Mouse (Mus musculus): ENCODE measurements around the gene Atl1. TPM values are rescaled to one million over a fixed set of nuclear protein-coding genes. Genes with fewer than 3 reads are reported as not detected.

Gene Atl1
- total and polyA plus RNA-seq, 2 experiments from 2014 or later = 2.3 to 8.6 TPM

DNA sequence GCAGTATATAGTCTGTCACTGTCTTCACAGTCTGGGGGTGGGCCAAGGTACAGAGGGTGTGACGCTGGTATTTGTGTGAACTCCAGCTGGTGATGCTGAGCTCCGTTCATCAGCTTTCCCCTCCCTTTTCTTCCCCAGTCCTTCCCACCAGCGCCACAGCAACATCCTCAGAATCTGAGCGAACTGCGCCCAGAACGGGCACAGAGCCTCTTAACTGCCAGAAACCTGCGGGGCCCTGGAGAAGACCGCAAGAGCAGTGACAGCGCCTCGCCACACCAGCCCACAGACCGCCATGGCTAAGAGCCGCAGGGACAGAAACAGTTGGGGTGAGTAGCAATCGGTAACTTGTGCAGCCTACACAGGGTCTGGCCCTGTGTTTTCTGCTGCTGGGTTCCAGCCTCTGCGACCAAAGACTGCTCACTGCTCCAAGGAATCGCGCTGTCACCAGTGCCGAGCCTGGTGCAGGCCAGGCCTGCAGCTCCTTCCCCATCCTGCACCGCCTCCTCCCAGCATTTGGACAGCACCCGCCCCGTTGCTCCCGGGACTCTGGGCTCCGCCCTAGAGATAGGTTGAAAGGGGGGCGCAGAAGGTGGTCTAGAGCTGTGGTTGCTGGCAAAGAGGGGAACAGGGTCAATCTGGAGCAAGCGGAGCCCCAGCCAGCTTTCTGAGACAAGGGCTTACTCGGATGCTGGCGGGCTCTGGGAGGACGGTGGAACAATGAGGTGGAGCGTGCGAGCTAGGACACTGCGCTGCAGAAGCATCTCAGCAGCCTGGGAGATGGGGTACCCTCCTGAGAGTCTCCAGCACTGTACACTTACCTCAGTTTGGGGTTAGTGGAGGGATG lies 15.5 kb downstream of the Atl1 start:
- Histone ChIP-seq H3K4me2 (ENCODE audit: low read depth, low read length) (peak overlapping the region; percentile 62), H3K4me3 (ENCODE audit: low read depth, low read length) (peak overlapping the region; percentile 24), H3K9me3 (replicated peaks; ENCODE audit: control insufficient read depth, low read length) (no peaks in the 10 kb centered on the region), H3K27me3 (ENCODE audit: control insufficient read depth, insufficient read depth, low read length) (no peaks in the 10 kb centered on the region), H3K27ac (ENCODE audit: low read depth) (no peak overlapping the region), H3K4me1 (ENCODE audit: control insufficient read depth, insufficient read depth) (no peaks in the 10 kb centered on the region; the same call in 1 of the 2 replicates), H3K36me3 (replicated peaks; ENCODE audit: control insufficient read depth, insufficient read depth, low read length) (no peaks in the 10 kb centered on the region), H3K9ac (replicated peaks; ENCODE audit: low read depth, low read length) (no peak overlapping the region)
- DNase-seq (ENCODE audit: low spot score) (no peak), ATAC-seq (ENCODE audit: insufficient read depth, low read depth) (peak; percentile 64)
- no peak for TF ChIP-seq CTCF (IDR thresholded peaks at IDR 0.05; ENCODE audit: low read depth)
- no peak for TF ChIP-seq EP300 (IDR thresholded peaks at IDR 0.05; ENCODE audit: low read depth)
- WGBS = 15% methylated on average over 30 of the region's 30 CpGs

DNA sequence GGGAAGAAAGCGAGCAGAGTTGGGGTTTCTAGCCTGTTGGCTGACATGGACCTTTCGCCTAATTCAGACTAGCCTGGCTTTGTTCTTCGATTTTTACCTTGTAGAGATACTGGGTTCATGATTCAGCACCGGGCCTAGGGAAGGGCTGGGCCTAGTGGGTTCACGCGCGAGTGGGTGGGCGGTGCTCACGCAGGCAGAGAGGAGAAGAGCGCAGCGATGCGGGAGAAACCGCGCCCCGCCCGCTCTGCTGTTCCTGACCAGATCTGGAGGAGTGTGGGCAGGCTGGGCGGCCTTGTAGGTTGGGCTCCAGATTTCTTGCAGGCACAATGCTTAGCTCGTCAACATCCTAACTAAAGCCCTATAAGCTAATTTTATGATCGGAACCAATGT lies 16.1 kb downstream of the Atl1 start:
- no peak overlapping the region for H3K27ac ChIP-seq (ENCODE audit: low read depth)
- no peaks in the 10 kb centered on the region for H3K27me3 ChIP-seq (ENCODE audit: control insufficient read depth, insufficient read depth, low read length)
- no peak overlapping the region for H3K9ac ChIP-seq (replicated peaks; ENCODE audit: low read depth, low read length)
- TF ChIP-seq EP300 (IDR thresholded peaks at IDR 0.05; ENCODE audit: low read depth) (no peak), CTCF (IDR thresholded peaks at IDR 0.05; ENCODE audit: low read depth) (no peak)
- no peak overlapping the region for H3K4me2 ChIP-seq (ENCODE audit: low read depth, low read length)
- H3K4me3 ChIP-seq (ENCODE audit: low read depth, low read length) = no peak overlapping the region
- H3K4me1 ChIP-seq (ENCODE audit: control insufficient read depth, insufficient read depth) = no peaks in the 10 kb centered on the region; the same call in 1 of the 2 replicates
- DNase-seq (ENCODE audit: low spot score) (no peak), ATAC-seq (ENCODE audit: insufficient read depth, low read depth) (no peak)
- H3K36me3 ChIP-seq (replicated peaks; ENCODE audit: control insufficient read depth, insufficient read depth, low read length) = no peaks in the 10 kb centered on the region
- H3K9me3 ChIP-seq (replicated peaks; ENCODE audit: control insufficient read depth, low read length) = no peaks in the 10 kb centered on the region
- 50% methylated on average over 19 of the region's 19 CpGs for WGBS

DNA sequence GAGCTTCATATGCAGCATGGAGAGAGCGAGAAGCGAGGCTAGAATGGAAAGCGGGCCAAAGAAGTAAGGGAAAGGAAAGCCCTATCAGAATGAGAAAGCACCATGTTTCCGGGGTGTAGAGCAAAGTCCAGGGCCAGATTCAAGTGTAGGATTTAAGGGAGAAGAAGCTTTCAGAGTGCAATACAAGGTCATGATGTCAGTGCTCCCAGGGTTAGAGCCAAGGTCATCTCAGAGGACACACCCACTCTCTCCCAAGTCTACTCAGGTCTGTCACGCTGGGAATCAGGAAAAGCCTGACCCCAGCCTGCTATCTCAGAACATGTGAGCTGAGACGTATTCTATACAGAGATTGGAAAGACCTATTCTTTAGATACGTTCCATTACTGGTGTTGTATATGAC lies 19.5 kb downstream of the Atl1 start:
- WGBS = 77% methylated on average over 7 of the region's 7 CpGs
- Histone ChIP-seq H3K9me3 (replicated peaks; ENCODE audit: control insufficient read depth, low read length) (no peaks in the 10 kb centered on the region), H3K27ac (ENCODE audit: low read depth) (no peak overlapping the region), H3K4me1 (ENCODE audit: control insufficient read depth, insufficient read depth) (no peaks in the 10 kb centered on the region; the same call in 1 of the 2 replicates), H3K4me2 (ENCODE audit: low read depth, low read length) (no peak overlapping the region), H3K27me3 (ENCODE audit: control insufficient read depth, insufficient read depth, low read length) (no peaks in the 10 kb centered on the region), H3K9ac (replicated peaks; ENCODE audit: low read depth, low read length) (no peak overlapping the region), H3K4me3 (ENCODE audit: low read depth, low read length) (no peak overlapping the region), H3K36me3 (replicated peaks; ENCODE audit: control insufficient read depth, insufficient read depth, low read length) (no peaks in the 10 kb centered on the region)
- TF ChIP-seq CTCF (IDR thresholded peaks at IDR 0.05; ENCODE audit: low read depth) (no peak), EP300 (IDR thresholded peaks at IDR 0.05; ENCODE audit: low read depth) (no peak)
- ATAC-seq (ENCODE audit: insufficient read depth, low read depth) = no peak
- no peak for DNase-seq (ENCODE audit: low spot score)

DNA sequence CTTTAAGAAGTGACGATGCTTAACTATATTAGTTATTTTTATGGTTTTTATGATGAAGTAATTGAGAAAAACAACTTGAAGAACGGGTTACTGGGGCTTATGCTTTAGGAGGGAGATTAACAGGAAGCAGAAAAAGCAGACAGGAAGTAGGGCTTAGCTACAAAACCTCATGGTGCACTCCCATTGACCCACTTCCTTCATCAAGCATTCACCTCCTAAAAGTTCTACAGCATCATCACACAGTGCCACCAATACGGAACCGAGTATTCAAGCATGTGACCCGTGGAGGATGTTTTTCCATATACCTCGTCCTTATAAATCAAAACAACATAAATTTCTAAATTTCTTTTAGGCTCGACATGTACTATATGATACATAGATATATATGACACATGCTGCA lies 20.3 kb downstream of the Atl1 start:
- no peak for DNase-seq (ENCODE audit: low spot score)
- WGBS = 82% methylated on average over 7 of the region's 7 CpGs
- ATAC-seq (ENCODE audit: insufficient read depth, low read depth) = no peak
- H3K4me1 ChIP-seq (ENCODE audit: control insufficient read depth, insufficient read depth) = no peaks in the 10 kb centered on the region; the same call in 1 of the 2 replicates
- TF ChIP-seq CTCF (IDR thresholded peaks at IDR 0.05; ENCODE audit: low read depth) (no peak), EP300 (IDR thresholded peaks at IDR 0.05; ENCODE audit: low read depth) (no peak)
- no peaks in the 10 kb centered on the region for H3K9me3 ChIP-seq (replicated peaks; ENCODE audit: control insufficient read depth, low read length)
- no peak overlapping the region for H3K9ac ChIP-seq (replicated peaks; ENCODE audit: low read depth, low read length)
- no peak overlapping the region for H3K27ac ChIP-seq (ENCODE audit: low read depth)
- no peak overlapping the region for H3K4me2 ChIP-seq (ENCODE audit: low read depth, low read length)
- no peaks in the 10 kb centered on the region for H3K36me3 ChIP-seq (replicated peaks; ENCODE audit: control insufficient read depth, insufficient read depth, low read length)
- no peak overlapping the region for H3K4me3 ChIP-seq (ENCODE audit: low read depth, low read length)
- no peaks in the 10 kb centered on the region for H3K27me3 ChIP-seq (ENCODE audit: control insufficient read depth, insufficient read depth, low read length)

DNA sequence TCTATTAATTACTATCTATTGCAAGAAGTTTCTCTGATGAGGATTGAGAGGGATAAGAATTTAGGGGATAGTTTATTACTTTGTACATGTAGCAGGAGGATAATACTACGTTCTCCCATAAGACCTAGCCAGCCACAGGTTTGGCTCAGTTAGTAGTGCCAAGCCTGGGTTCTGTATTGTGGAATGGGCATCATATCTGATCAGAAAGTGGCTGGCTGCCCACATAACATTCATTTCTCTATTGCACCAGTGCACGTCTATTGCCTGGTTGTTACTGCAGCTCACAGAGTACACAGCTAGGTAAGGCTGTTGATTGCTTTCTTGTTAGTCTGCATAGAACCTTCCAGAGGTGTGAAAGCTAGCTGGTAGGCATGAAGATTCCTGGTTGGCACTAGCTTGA lies 25.5 kb downstream of the Atl1 start:
- no peak for ATAC-seq (ENCODE audit: insufficient read depth, low read depth)
- no peak for DNase-seq (ENCODE audit: low spot score)
- Histone ChIP-seq H3K36me3 (replicated peaks; ENCODE audit: control insufficient read depth, insufficient read depth, low read length) (no peaks in the 10 kb centered on the region), H3K27me3 (ENCODE audit: control insufficient read depth, insufficient read depth, low read length) (no peaks in the 10 kb centered on the region), H3K4me3 (ENCODE audit: low read depth, low read length) (no peak overlapping the region), H3K27ac (ENCODE audit: low read depth) (no peak overlapping the region), H3K9me3 (replicated peaks; ENCODE audit: control insufficient read depth, low read length) (no peaks in the 10 kb centered on the region), H3K9ac (replicated peaks; ENCODE audit: low read depth, low read length) (no peak overlapping the region), H3K4me2 (ENCODE audit: low read depth, low read length) (no peak overlapping the region), H3K4me1 (ENCODE audit: control insufficient read depth, insufficient read depth) (no peaks in the 10 kb centered on the region)
- TF ChIP-seq EP300 (IDR thresholded peaks at IDR 0.05; ENCODE audit: low read depth) = no peak
- TF ChIP-seq CTCF (IDR thresholded peaks at IDR 0.05; ENCODE audit: low read depth) = no peak
- 45% methylated on average over 2 of the region's 2 CpGs for WGBS

Data from heart, postnatal 0 days (tissue).